Mouse (Mus musculus) MEL (cell line): ENCODE data around the gene Il10rb.

Source experiments
- BHLHE40 ChIP-seq: IDR thresholded peaks from 2 replicates; pipeline ENCODE4 v1.6.1; 2012; ENCODE audit warnings: low read depth, mild to moderate bottlenecking, inconsistent platforms, low read length, improper control_type of control experiment, borderline replicate concordance
- CTCF ChIP-seq, 3 experiments: IDR thresholded peaks in 2 of 3; conservative IDR thresholded peaks in 1 of 3; 2 replicates each; pipeline ENCODE4 v1.5.1; 2011 to 2012; ENCODE audit warnings: low read length in 3 of 3, low read depth in 2 of 3, mild to moderate bottlenecking in 2 of 3, improper control_type of control experiment in 1 of 3, inconsistent platforms in 1 of 3, mixed read lengths in 1 of 3, moderate library complexity in 1 of 3; ENCODE audit not compliant: control insufficient read depth in 1 of 3, insufficient read depth in 1 of 3, poor library complexity in 1 of 3, severe bottlenecking in 1 of 3
- GABPA ChIP-seq: IDR thresholded peaks from 2 replicates; pipeline ENCODE4 v1.6.1; 2012; ENCODE audit warnings: low read depth, mild to moderate bottlenecking, inconsistent platforms, low read length, improper control_type of control experiment, moderate library complexity
- MEF2A ChIP-seq: IDR thresholded peaks from 2 replicates; pipeline ENCODE4 v1.6.1; 2014; ENCODE audit warnings: low read depth, mild to moderate bottlenecking, inconsistent platforms, low read length, improper control_type of control experiment; ENCODE audit not compliant: poor library complexity, insufficient replicate concordance, severe bottlenecking; ENCODE audit errors: extremely low read depth
- MXI1 ChIP-seq: IDR thresholded peaks from 2 replicates; pipeline ENCODE4 v1.6.1; 2011; ENCODE audit warnings: mild to moderate bottlenecking, low read depth, low read length, improper control_type of control experiment
- MYC ChIP-seq: IDR thresholded peaks from 2 replicates; pipeline ENCODE4 v1.6.1; 2011; ENCODE audit warnings: low read depth, mild to moderate bottlenecking, low read length, improper control_type of control experiment, moderate library complexity
- NRF1 ChIP-seq: IDR thresholded peaks from 2 replicates; pipeline ENCODE4 v1.6.1; 2014; ENCODE audit warnings: low read depth, mild to moderate bottlenecking, inconsistent platforms, low read length, improper control_type of control experiment, moderate library complexity; ENCODE audit not compliant: poor library complexity, insufficient read depth, severe bottlenecking
- POLR2A ChIP-seq, 2 experiments: IDR thresholded peaks; 2 replicates each; pipeline ENCODE4 v1.6.1; 2011 to 2012; ENCODE audit warnings: low read length in 2 of 2, mild to moderate bottlenecking in 2 of 2, control low read depth in 1 of 2, improper control_type of control experiment in 1 of 2, low read depth in 1 of 2, moderate library complexity in 1 of 2; ENCODE audit not compliant: control insufficient read depth in 1 of 2, insufficient read depth in 1 of 2, poor library complexity in 1 of 2
- SIN3A ChIP-seq: IDR thresholded peaks from 2 replicates; pipeline ENCODE4 v1.6.1; 2012; ENCODE audit warnings: low read length, improper control_type of control experiment, inconsistent platforms
- TAL1 ChIP-seq: IDR thresholded peaks from 2 replicates; pipeline ENCODE4 v1.6.1; 2012; ENCODE audit warnings: mild to moderate bottlenecking, inconsistent platforms, low read length, moderate library complexity, mixed read lengths
- TBP ChIP-seq: IDR thresholded peaks from 2 replicates; pipeline ENCODE4 v1.8.0; 2011; ENCODE audit warnings: low read depth, low read length, improper control_type of control experiment
- TCF12 ChIP-seq: IDR thresholded peaks from 2 replicates; pipeline ENCODE4 v1.6.1; 2014; ENCODE audit warnings: low read depth, mild to moderate bottlenecking, inconsistent platforms, low read length, improper control_type of control experiment, moderate library complexity

DNA sequence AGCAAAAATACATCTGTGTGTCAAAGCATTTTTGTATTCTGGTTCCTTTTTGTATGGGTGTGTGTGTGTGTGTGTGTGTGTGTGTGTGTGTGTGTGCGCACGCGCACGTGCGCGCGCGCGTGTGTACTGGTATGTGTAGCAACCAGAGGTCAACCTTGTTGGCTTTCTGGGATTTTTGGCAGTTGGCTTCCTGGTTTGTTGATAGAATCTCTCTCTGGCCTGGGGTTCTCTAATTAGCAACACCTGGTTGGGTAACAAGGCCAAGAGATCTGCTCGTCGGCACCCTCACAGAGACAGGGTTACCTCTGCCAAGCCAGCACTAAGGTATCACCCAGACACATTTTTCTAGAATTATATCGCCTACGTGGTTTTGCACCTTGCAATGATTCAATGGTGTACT is 46.4 kb upstream of the Il10rb start:
- TF ChIP-seq POLR2A (IDR thresholded peaks at IDR 0.05; ENCODE audit: control insufficient read depth in 1 of 2, insufficient read depth in 1 of 2, low read depth in 1 of 2, low read length in 2 of 2, poor library complexity in 1 of 2) (no peak), SIN3A (no peak), CTCF (IDR thresholded peaks at IDR 0.05 in 2 of 3, conservative IDR thresholded peaks at IDR 0.05 in 1 of 3; ENCODE audit: control insufficient read depth in 1 of 3, insufficient read depth in 1 of 3, low read depth in 2 of 3, low read length in 3 of 3, poor library complexity in 1 of 3, severe bottlenecking in 1 of 3) (no peak), NRF1 (no peak), MEF2A (no peak), BHLHE40 (no peak), MXI1 (no peak), GABPA (no peak), TBP (no peak), TAL1 (no peak), TCF12 (no peak), MYC (no peak)
